Mouse (Mus musculus) activated CD4-positive, CD25-positive, alpha-beta regulatory T cell, adult 9 weeks (primary cell): ENCODE data around the gene Mcu. TPM values are rescaled to one million over a fixed set of nuclear protein-coding genes. Genes with fewer than 3 reads are reported as not detected.

Experiments used
- polyA plus RNA-seq: library from polyadenylated mRNA; unstranded; fragments of 100-300 nt; shearing (Covaris generic); gene quantifications from one replicate; pipeline ENCODE4 v1.2.1, GENCODE M21; 2017

The Mcu gene
- 7.4 TPM for polyA plus RNA-seq

DNA sequence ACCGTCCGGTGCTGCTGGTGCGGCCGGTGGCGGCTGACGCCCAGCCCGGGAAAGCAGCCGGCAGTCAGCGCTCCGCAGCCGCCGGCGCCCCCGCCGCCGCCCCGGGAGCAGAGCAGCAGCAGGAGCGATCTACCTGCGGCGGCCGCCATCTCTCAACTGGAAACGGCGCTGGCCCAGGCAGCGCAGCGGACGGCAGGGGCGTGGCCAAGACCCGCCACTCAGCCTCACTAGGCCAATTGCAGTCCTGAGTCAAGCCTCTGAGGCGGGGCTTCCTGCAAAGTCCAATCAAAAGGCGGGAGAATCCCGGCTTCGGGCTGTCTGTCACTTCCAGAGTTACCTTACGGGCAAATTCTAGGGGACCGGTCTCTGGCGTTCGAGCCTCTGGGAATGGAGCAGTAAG lies at the start of gene Mcu:
TSS of gene Mcu (minus strand) at position 171 of the 400 bp plus-strand sequence.

DNA sequence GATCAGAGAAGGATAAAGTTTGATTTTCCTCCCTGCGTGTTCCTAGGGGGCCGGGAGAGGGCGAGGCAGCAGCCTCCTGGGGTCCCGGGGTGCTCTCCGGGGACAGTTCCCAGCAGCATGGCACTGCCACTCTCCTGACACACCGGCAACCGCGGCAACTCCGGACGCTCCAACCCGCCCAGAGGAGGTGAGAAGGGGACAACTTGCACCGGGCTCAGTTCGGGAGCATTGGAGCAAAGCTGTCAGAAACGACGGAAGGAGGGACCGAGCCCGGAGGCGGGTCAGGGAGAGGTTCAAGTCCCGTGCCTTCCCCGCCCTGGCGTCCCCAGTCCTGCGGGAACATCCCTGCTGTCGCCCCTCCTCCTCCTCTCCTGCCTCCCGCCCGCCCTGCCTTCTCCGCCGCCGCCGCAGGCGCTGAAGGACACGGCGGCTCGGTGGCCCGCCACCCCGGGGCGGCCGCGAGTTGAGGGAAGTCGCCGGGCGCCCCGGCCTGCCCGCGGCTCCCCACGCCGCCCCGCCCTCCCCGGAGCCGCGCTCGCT lies 441 bp downstream of the Mcu start, which contains the start of gene Gm10322:
TSS of gene Gm10322 (plus strand) at position 83 of the 540 bp plus-strand sequence.

DNA sequence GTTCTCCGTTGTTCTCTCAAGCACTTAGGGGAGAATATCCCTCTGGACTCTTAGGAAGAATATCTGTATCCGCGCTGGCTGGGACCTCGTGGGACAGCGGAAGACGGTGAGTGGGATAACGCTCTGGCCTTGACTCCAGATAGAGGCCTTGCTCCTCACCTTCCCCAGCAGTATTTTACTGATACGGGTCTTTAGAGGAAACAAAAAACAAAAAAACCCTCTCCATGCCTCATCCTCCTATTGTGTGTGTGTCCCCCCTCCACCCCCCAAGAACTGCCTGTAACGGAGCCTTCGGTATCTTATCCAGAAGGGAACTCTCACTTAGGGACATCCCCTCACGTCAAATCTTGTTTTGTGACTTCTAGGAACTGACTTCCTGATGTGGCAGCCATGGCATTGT lies 174.8 kb downstream of the Mcu start, which contains the start of gene Oit3:
TSS of gene Oit3 (minus strand) at position 44 of the 400 bp plus-strand sequence.

DNA sequence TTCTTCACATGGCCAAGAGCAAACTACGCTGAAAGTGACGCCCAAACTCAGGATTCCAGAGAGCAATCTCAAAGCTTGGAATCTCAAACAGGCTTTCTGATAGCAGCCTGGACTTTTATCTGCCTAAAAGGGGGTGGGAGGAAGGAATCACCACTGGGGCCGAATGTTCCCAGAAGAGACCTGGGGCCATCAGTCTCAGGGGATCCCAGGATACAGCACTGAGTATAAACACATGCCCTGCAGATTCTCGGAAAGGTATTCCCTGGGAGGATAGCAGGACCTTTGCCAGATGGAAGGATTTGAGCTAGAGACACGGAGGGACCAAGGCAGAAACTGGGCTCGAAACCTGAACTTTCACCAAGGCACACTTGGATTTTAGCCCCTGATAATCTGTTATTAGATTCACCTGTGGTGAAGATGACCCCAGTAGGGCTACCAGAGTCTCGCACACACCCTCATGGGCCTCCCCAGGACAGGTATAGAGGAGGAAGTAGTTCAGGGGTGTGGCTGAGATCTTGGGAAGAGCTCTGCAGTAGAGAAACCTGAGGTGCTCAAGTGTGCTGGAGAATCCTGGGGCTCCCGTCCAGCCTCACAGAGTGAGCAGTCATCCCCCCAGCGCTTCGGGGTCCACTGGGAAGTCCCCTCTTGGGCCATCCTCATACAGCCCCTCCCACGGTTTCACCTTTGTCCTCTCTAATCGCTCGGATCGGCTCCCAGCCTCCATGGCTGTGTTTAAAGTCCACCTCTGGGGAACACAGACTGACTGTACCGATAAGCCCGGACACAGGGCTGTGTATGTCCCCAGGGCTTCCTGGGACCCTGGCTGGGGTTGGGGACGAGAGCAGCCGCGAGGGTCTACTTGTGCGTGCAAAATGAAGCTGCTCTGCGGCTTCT lies 213.3 kb downstream of the Mcu start, which contains the start of gene Pla2g12b:
TSS of gene Pla2g12b (plus strand) at position 762 of the 894 bp plus-strand sequence.

Other genes with a start within 250 kb of the Mcu start
- gene Gm10273, start 221.1 kb downstream of the Mcu start, polyA plus RNA-seq, result 95.5 TPM
- gene Pla2g12b, start 213.0 kb downstream of the Mcu start, polyA plus RNA-seq, result not detected
- gene Oit3, start 174.9 kb downstream of the Mcu start, polyA plus RNA-seq, result 0.23 TPM
- not detected for gene Gm10322, start 629 bp downstream of the Mcu start, polyA plus RNA-seq
- 60.9 TPM for gene Micu1, start 85.8 kb upstream of the Mcu start, polyA plus RNA-seq